Mouse (Mus musculus) cerebellum, adult 18-20 months (tissue): ENCODE data around the gene Slc36a4.

Experiments used
- DNase-seq, 2 experiments: peaks; one replicate each; pipeline ENCODE4 v3.0.0; 2021

Slc36a4 gene

DNA sequence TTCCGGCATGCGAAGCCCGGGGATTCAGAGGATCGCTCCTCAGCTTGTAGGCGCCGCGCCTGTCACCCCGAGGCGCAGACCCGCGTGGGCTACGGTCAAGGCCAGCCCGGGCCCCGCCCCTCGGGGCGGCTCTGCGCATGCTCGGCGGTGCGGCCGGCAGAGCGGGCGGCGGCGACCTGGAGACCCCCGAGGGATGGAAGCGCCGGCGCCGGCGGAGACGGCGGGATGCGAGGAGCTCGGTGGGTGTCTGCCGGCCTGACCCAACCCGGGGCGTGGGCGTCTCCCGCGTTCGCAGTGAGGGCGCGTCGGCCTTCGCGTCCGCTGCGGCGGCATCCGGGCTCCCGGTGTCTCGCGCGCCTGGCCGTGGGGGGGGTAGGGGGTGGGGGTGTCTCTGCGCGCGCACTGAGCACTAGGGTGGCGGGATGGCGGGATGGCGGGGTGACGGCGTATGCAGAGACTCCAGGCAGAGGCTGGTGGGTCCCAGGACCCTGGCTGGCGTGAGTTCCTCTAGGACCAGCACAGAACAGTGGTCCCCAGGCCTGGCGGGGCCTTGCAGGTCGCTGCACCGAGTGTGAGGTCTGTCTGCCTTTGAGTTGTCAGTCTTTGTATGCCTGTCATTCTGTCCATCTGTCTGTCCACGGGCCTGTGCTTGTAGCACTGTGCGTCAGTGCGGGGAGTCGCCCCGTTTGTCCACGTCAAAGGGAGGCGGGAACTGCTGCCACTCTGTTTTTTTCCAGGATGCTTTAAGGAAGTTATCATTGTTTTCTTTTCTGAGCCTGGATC, at the start of gene Slc36a4:
Gene Slc36a4, plus strand, starts transcription at position 140 of the 783 bp plus-strand sequence.
- peak; percentile 76 to 84 for DNase-seq

DNA sequence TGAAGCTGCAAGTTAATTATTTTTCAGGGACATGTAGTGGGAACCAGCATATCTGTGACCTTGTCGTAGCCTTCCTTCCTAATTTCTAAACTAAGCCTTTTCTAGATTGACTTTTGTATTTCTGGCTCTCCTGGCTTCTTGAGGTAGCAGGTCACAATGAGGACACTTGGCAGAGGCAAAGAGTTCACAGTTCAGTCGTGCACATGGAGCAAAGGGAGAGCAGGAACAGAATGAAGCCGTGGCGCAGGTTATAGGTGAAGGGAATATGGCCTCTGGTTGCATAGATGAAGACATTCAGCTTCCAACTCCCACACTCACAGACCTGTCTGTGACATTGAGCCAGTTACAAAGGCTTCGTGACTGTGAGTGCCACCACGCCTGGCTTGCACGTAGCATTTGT, 44.9 kb upstream of the Slc36a4 start:
- no peak for DNase-seq

DNA sequence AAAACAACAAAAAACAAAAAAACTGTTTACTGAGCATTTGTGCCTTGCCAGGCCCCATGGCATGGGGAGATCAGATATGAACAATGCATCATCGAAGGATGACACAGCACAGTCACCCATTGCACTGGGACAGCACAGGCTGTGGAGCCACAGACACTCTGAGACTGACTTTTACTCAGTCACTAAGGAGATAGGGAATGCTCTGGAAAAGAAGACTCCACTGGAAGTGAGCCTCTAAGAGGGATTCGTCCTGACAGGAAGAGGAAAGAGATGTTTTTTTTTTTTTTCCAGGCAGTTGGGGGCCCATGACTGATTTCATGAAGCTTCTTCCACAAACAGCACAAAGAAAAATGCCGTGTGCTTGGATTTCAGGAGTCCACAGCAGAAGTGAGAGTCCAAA, 40.1 kb upstream of the Slc36a4 start:
- DNase-seq = no peak

DNA sequence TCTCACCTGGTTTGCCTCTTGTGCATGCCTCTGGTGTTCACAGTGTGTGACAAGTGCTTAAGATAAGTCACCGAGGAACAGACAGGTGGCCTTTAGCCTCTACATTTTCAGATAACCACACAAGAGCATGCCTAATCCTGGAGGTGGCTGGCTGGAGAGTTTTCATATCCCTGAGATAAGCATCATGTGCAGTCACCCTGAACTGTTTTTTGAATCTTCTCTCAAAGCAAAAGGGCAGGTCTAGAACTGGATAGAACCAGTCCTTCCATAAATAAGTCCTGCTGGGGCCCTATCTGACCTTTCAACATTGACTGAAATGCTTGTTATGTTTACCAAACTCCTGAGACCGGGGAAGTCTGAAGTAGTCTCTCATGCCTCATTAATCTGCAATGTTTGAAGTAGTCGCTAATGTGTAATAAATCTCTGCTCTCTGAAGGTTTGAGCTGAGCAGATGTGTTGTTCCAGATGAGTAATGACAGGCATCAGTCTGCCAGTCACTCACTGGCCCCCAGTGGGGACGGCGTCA, 39.5 kb upstream of the Slc36a4 start:
- no peak for DNase-seq

DNA sequence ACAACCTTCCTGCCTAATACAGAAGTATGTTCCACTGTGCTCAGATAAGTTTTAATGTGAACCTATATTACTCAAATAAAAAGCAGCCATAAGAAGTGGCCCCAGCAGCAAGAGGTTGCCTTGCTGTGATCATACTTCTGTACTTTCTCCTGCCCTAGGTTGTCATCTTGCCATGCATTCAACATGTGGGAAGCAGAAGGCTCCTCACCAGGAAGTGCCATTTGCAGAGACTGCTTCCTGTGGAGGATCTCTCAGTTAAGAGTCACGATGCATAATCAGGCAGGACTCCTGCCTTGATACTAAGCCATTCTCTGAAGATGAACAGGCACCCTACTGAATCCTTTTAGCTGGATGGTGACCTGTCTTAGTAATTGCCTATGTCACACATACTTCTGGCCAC, 37.3 kb upstream of the Slc36a4 start:
- DNase-seq = no peak

DNA sequence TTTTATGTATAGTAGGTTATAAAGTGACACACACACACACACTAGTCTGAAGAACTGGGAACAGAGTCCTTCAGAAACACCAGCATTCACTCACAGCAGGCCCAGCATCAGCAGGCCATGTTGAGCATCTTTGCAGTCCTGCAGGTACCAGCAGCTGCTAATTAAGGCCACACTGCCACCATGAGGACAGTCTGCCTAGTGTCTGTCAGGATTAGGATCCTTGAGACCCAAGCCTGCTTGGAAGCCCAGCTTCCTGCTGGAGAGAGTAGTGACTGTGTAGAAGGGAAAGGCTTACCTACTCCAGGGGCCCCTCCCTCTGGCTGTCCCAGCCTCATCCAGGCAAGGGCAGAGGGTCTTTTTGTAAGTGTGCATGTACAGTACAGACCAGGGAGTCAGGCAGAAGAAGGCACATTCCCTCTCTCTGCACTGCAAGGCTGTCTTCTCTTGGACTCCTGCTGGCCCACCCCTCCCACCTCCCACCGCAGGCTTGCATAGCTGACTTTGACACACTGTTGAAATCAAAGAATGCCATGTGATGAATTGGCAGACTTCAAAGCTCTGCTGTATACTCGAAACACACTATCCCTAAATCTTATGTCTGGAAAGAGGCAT, 27.6 kb upstream of the Slc36a4 start:
- peak; percentile 35 to 47 for DNase-seq

DNA sequence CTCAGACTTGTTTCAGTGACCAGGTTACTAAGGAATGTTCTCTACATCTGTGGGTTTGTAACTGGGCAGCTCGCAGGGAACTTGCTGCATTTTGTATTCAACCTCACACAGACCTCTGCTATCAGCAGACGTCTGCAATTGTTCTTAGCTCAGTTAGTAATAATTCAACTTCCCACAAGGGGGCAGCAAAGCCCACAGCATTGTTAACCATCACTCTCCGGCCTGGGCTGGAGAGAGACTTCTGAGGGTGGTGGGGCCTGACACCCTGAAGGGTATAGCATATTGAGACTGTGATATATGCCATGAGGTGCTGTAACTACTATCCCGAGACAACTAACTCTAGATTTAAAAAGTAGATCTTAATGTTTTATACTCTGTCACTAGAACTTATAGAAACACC, 24.3 kb upstream of the Slc36a4 start:
- DNase-seq = peak; percentile 53 to 73

DNA sequence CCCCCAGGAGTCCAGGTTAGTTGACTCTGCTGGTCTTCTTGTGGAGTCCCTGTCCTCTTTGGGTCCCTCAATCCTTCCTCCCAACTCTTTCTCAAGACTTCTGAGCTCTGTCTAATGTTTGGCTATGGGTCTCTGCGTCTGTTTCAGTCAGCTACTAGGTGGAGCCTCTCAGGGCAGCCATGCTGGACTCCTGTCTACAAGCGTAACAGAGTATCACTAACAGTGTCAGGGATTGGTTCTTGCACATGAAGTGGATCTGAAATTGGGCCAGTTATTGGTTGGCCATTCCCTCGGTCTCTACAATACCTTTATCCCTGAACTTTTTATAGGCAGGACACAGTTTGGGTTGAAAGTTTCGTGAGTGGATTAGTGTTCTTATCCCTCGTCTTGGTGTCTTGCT, 22.2 kb upstream of the Slc36a4 start:
- no peak for DNase-seq

DNA sequence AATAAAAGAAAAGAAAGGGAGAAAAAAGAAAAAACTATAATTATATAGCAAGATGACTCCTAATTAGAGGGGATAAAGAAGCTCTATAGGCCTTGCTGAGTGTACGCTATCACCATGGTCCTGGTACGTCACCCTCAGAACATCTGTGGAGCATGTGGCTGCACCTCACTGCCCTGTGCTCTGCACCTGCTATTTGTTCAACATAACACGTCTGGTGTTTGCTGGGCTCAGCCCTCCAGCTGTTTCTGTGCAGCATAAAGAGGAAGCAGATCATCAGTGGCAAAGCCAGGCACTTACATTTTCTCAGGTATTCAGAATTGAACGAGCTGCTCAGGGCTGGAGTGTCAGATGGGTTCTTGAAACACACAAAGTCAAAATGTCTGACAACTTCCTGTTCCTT, 15.7 kb upstream of the Slc36a4 start:
- DNase-seq = no peak

DNA sequence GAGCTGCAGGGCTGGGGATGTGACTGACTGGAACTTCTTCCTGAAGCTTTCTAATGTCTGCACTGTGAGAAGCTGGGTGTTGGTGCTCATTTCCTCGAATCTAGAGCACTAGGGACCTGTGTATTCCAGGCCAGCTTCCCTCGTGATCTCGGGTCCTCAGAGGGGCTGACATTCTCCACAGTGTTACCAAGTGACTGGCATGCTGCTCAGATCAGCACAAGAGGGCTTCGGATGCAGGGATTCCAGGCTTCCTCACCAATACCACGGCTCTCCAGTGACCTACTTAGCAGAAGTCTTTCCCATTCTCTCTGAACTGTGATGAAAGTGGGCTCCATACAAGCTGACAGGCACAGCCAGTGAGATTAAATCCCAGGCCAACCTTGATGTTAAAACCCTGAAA, 14.5 kb upstream of the Slc36a4 start:
- no peak for DNase-seq

DNA sequence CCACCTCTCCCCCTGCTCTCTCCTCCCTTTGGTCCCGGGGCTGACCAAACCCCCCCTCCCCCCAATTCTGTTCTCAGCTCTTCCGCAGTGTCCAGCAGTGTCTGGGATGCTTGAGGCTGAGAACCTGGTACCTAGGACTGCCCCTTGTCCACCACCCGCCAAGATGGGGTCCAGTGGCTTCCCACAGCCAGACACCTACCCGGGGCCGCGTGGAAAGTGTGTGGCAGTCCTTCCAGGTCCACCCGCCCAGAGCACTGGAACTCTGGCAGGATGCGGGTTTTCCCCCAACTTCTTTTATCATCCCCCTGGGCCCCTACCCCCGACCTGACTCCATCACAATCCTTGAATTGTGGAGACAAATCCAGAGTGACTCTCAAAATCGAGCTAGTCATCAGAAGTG, 3.8 kb upstream of the Slc36a4 start:
- DNase-seq = no peak

DNA sequence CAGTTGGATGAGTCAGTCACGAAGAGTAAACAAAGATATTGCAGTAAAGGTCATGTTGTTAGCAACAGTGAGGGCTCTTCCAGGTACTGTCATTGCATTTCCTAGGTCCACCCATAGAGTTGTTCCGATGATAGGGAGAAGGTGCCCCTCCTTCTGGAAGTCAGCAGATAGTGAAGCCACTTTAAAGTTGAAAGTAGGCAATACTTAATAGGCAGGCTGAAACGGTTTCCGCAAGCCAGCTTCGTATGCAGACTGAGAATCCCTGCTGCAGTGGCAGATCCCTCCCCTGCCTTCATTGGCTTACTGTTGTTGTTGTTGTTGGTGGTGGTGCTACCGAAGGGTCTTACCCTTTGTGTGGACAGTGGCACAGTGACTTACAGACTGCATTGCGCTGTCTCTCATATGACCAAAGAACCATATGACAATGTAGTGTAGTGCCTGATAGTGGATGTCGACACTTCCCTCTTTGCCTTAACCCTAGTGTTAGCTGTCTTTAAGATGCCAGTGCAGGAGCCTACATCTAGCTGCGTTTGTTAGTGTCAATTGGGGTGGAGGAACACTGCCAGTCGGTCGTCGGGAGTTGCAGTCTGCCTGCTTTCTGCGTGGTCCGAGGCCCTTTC, 449 bp upstream of the Slc36a4 start:
- DNase-seq = no peak

DNA sequence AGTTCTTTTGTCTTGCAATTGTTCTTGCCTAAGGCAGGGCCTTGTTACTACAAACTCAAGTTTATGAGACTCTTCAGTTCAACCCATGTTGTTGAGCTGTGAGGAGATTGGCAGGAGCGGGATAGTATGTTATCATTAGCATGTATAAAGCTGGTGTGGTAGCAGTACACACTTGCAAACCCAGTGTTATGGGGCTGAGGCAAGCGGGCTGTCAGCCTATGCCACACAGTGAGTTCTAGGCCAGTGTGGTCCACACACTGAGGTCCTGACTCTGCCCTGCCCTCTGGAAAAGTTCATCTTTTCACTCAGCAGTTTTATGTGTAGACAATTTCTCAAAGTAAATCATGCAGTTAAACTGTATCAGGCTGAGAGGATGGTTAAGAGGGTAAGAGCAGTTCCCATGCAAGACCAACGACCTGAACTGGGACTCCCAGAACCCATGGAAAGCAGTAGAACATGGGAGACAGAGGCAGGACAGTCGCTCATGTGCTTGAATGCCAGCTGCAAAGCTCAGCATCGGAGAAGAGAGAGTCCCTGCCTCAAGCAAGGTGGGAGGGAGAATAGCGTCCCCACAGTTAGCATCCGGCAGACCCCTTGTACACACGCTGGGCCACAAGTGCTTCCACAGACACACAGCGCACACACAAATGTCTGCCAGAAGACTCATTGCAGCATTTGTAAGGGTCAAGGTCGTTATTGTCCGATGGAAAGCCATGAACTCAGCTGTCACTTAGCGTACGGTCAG, 1.5 kb downstream of the Slc36a4 start:
- no peak for DNase-seq

DNA sequence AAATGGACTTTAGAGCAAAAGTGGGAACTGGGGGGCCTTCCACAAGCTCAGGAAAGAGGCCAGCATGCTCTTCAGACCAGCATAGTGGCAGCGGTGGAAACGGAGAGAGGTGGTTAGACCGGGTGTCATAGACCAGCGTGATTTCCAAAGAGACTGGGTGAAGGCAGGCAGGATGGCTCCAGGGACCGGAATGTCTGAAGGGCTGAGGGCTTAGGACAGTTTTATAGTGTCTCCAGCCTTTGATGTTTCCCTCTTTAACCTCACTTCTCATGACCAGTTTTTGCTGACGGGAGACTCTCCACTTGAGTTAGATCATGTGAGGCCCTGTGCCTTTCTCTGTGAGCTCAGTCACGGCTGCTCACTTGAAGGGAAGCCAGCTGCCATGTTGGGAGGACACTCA, 2.1 kb downstream of the Slc36a4 start:
- DNase-seq = no peak

DNA sequence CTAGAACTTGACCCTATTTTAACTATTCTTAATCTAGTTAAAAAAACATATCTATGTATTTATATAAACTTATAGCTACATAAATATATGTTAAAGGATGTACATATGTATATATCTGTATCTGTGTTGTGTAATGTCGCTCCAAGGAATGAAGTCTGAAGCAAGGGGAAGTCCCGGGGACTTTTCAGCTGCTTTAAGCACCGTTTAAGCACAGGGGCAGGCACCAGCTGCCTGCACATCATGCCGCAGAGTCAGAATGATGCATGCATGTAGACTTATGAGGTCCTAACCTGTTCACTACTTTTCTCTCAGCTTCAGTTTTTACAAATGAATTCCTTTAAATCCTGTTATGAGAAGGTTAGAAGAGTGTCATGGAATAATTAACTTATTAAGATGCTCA, 5.3 kb downstream of the Slc36a4 start:
- DNase-seq = no peak

DNA sequence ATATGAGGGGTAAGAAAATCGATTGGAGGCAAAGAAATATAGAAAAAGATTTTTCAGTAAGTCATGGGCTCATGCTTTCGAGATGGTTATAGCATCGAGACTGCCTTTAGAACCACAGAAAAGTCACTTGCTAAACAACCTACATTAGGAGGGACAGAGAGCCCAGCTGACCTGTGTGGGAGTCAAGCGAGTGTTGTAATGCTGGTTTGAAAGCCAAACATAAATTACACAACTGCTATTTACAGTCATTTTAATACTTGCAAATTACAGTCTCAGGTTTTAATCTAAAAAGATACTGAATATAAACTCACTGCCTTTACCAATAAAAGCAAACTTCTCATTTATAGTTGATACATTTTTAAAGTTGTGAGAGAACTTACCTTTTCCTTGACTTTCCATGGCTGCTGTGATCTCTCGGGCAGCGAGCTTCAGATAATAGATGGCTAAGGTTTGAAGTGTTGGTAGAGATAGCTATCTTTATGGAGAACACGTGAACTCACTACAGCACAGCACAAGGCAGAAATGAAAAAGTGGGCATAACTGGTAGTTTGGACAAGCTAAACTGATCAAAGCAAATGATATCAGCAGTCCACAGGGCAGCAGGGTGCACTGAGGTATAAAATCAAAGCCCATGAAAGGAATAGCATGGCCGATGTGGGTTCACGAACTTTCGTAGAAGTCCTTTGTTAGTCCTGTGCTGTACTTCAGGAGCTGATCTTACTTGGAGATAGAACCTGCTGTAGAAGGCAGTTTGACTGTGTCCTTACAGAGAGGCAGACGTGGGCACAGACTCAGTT, 5.9 kb downstream of the Slc36a4 start:
- no peak for DNase-seq

DNA sequence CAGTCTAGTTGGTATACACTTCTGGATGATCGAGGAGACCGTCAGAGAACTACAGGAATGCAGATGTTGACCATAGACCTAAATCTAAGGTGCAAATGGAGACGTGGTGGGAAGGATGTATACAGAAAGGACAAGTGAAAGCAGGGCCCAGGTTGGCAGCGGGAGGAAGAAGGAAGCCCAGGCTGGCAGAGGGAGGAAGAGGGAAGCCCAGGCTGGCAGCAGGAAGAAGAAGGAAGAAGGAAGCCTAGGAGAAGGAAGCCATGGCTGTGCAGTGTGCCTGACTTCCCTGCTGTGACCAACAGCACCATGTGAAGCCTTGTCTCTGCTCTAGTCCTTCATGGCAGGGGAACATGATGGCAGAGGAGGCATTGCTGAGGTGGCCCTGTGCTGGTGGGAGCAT, 7.8 kb downstream of the Slc36a4 start:
- no peak for DNase-seq

DNA sequence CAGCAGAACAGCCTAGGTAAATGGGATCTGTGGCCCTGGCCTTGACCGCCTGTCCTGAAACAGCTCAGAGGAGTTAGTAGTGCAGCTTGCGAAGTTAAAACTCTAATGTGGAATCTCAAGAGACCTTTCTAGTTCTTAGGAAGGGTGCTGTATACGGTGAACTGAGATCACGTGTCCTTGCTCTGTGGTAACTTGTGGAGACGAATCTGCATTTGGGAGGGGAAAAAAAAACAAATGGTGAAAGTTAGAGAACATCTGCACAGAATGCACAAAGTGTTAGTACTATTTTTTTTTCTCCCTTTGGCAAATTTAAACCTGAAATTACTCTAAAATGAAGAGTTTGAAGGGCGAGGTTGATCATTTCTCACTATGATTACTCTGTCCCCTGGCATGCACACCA, 8.8 kb downstream of the Slc36a4 start:
- no peak for DNase-seq

DNA sequence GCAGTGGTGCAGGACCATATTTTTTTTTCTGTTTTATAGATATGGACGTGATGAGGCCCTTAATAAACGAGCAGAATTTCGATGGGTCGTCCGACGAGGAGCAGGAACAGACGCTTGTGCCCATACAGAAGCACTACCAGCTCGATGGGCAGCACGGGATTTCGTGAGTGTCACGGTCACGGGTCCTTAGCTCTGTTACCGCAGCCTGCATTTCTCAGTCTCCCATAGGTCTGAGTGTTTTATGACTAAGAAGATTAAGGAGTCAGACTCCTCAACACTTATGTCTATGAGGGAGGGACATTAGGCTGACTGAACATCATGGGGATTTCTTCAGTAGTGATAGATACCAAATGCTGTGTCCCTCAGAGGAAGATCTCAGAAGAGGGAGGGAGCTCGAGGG, 10.1 kb downstream of the Slc36a4 start:
- DNase-seq = no peak

DNA sequence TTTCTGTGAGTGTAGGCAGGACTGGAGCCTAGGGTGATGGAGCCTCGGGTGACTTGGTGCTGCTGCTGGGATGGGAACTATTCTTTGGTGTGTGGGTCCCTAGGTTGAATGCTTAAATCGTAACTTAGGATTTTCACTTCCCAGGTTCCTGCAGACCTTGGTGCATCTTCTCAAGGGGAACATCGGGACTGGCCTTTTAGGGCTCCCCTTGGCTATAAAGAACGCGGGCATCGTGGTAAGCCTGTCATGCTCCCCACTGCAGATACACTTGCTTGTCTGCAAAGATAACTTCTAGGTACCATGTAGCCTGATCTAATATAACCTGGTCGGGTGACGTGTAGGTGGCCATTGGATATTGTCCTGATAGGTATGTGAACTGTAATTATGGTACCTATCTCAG, 11.0 kb downstream of the Slc36a4 start:
- no peak for DNase-seq

DNA sequence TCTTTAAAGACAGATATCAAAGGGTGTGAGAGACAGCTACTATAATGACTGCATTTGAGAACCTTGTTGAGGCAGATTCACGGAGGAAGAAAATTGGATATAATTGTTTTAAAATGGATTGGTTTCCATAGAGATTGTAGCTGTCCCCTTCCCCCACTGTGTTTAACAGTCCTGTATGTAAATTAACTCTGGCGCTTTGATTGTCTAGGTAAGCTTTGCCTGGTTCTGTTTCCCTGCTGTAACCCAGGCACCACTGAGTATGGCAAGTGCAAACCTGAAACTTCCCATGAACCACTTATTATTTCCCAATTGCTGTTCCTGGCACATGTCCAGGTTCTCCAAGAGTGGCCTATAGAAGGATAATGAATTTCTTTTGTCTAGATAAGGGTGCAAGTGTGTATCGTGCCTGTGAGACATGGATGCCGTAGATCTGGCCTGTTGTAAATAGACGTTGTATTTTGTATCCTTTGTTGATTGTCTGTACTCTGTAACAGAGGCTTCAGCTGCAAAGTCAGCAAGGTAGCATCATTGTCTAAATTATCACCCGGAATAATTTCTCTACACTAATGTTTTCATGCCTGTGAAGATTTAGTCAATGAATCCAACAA, 11.8 kb downstream of the Slc36a4 start:
- DNase-seq = no peak

DNA sequence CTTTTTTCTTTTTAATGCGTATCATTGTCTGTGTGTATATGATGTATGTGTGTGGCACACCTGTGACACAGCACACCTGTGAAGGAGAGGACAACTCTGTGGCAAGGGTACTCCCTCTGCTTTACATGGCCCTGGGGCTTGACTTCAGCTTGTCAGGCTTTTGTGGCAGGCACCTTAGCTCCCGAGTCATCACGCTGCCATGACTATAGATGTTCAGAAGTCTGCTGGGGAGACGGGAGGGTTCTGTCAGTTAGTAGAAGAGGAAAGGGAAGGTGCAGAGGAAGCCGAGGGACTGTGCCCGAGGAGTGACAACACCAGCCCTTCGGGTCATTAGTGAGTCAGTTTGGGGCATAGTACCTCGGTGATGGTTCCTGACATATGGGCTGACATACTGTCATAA, 13.0 kb downstream of the Slc36a4 start:
- DNase-seq = no peak
